Mouse (Mus musculus) olfactory bulb, adult 2 months (tissue): ENCODE results near the gene Gm9918. TPM values are rescaled to one million over a fixed set of nuclear protein-coding genes. Genes with fewer than 3 reads are reported as not detected.

Experiments used
- H3K27ac ChIP-seq: fragments of 200-500 bp; 2 replicates; pipeline ENCODE4 v1.5.1; 2012; ENCODE audit warnings: low read depth, low read length; ENCODE audit not compliant: insufficient read depth
- H3K4me1 ChIP-seq: fragments of 200-500 bp; 2 replicates; pipeline ENCODE4 v1.6.1; 2012; ENCODE audit warnings: low read length; ENCODE audit not compliant: control insufficient read depth, insufficient read depth
- H3K4me3 ChIP-seq: fragments of 200-500 bp; 2 replicates; pipeline ENCODE4 v1.5.1; 2012; ENCODE audit warnings: mild to moderate bottlenecking, low read depth, low read length, moderate library complexity; ENCODE audit not compliant: insufficient read depth
- CTCF ChIP-seq: fragments of 200-500 bp; IDR thresholded peaks from 2 replicates; pipeline ENCODE4 v1.5.1; 2012; ENCODE audit warnings: low read depth, mild to moderate bottlenecking, low read length, moderate library complexity; ENCODE audit not compliant: insufficient read depth
- POLR2A ChIP-seq: fragments of 200-500 bp; IDR thresholded peaks from 2 replicates; pipeline ENCODE4 v1.6.1; 2012; ENCODE audit warnings: mild to moderate bottlenecking, low read depth, low read length, moderate library complexity; ENCODE audit not compliant: insufficient read depth
- WGBS: fragments of 180-500 bp; shearing (Covaris S2); methylation state at CpG from one replicate; pipeline ENCODE4 v1.1.7; 2018; 5-methylcytosine and 5-hydroxymethylcytosine counted together
- polyA plus RNA-seq: library from polyadenylated mRNA; stranded (reverse); fragments of >200 nt; gene quantifications from 2 replicates; pipeline ENCODE4 v1.2.4, GENCODE M21; 2012; ENCODE audit warnings: low replicate concordance; ENCODE audit not compliant: missing spikeins, insufficient read depth, insufficient read length

The Gm9918 gene
- polyA plus RNA-seq, 1 experiment: not detected

GRCm38 (mm10) chr15:102244306-102245191 lies 25.8 kb upstream of the Gm9918 start:
- peak overlapping the region; percentile 73 for H3K4me3 ChIP-seq
- H3K4me1 ChIP-seq: peaks cover 40% of the 10 kb centered on the region
- TF ChIP-seq CTCF (no peak), POLR2A (no peak)
- WGBS: 13% methylated on average over 19 of the region's 19 CpGs
- H3K27ac ChIP-seq: peak overlapping the region; percentile 17; the same call in 1 of the 2 replicates

- Histone ChIP-seq H3K4me1 (peaks cover 42% of the 10 kb centered on the region), H3K4me3 (peak overlapping the region; percentile 73), H3K27ac (0 out of 2 replicates have a peak overlapping the region, but pooled peaks have one; percentile 5)
- 10% methylated on average over 14 of the region's 14 CpGs for WGBS
- no peak for TF ChIP-seq POLR2A
- no peak for TF ChIP-seq CTCF
Observed at GRCm38 (mm10) chr15:102245461-102245881, 24.9 kb upstream of the Gm9918 start.

GRCm38 (mm10) chr15:102245891-102246741 lies 24.2 kb upstream of the Gm9918 start:
- TF ChIP-seq CTCF (no peak), POLR2A (no peak)

GRCm38 (mm10) chr15:102246866-102247251 lies 23.5 kb upstream of the Gm9918 start:
- H3K4me1 ChIP-seq: peaks cover 42% of the 10 kb centered on the region
- WGBS: under 1% methylated on average over 29 of the region's 35 CpGs
- peak overlapping the region; percentile 73 for H3K4me3 ChIP-seq
- TF ChIP-seq CTCF (no peak), POLR2A (peak; percentile 67)
- H3K27ac ChIP-seq: peak overlapping the region; percentile 88

More at GRCm38 (mm10) chr15:102245891-102246741, 24.2 kb upstream of the Gm9918 start:
- Histone ChIP-seq H3K4me1 (peaks cover 42% of the 10 kb centered on the region), H3K4me3 (peak overlapping the region; percentile 73), H3K27ac (peak overlapping the region; percentile 88)
- under 1% methylated on average over 41 of the region's 44 CpGs for WGBS

- peaks cover 42% of the 10 kb centered on the region for H3K4me1 ChIP-seq
- TF ChIP-seq POLR2A (no peak), CTCF (no peak)
- peak overlapping the region; percentile 53 for H3K27ac ChIP-seq
- peak overlapping the region; percentile 73 for H3K4me3 ChIP-seq
- 1% methylated on average over 64 of the region's 65 CpGs for WGBS
Observed at GRCm38 (mm10) chr15:102247252-102248130, 22.9 kb upstream of the Gm9918 start.

GRCm38 (mm10) chr15:102248131-102248811 lies 22.1 kb upstream of the Gm9918 start:
- no peak overlapping the region; the same call in 1 of the 2 replicates for H3K27ac ChIP-seq
- no peak for TF ChIP-seq CTCF
- TF ChIP-seq POLR2A: no peak
- 23% methylated on average over 8 of the region's 8 CpGs for whole genome bisulfite sequencing

GRCm38 (mm10) chr15:102248812-102249191 lies 21.6 kb upstream of the Gm9918 start:
- TF ChIP-seq POLR2A (no peak), CTCF (no peak)
- H3K4me3 ChIP-seq: no peak overlapping the region
- WGBS: 25% methylated on average over 3 of the region's 3 CpGs
- H3K4me1 ChIP-seq: peaks cover 28% of the 10 kb centered on the region
- H3K27ac ChIP-seq: no peak overlapping the region; the same call in 1 of the 2 replicates

More at GRCm38 (mm10) chr15:102248131-102248811, 22.1 kb upstream of the Gm9918 start:
- Histone ChIP-seq H3K4me1 (peaks cover 34% of the 10 kb centered on the region), H3K4me3 (peak overlapping the region; percentile 73)
